Mouse (Mus musculus): ENCODE data around the gene Usp47.
A peak's percentile ranks its signal among the peaks of the same experiment; 100 is the strongest.

GRCm38 (mm10) chr7:112023150-112023600, at the start of gene Usp47:
- TF ChIP-seq CTCF (IDR thresholded peaks at IDR 0.05; ENCODE audit: low read depth) (peak; percentile 73), EP300 (optimal IDR thresholded peaks at IDR 0.05) (peak; percentile 96)

Measured in stomach, postnatal 0 days (tissue).